Mouse (Mus musculus) gastrocnemius, postnatal 14 days (tissue): ENCODE results near the gene Dnttip1. TPM values are rescaled to one million over a fixed set of nuclear protein-coding genes. Genes with fewer than 3 reads are reported as not detected.
A peak's percentile ranks its signal among the peaks of the same experiment; 100 is the strongest.

ENCODE experiments used
- DNase-seq: peaks from one replicate; pipeline ENCODE4 v3.0.0; 2021; ENCODE audit warnings: mixed read lengths
- intact Hi-C: fragments of 180-260 bp; cut with DNase I; formaldehyde crosslinking; loops from one replicate; pipeline ENCODE4 v1.15.1; 2025; ENCODE audit warnings: low total_unique reads
- total RNA-seq, 2 experiments: library from RNA; stranded (reverse); gene quantifications; 2 replicates each; pipeline ENCODE4 v1.2.3; 2021

The Dnttip1 gene
- total RNA-seq, 2 experiments from 2014 or later: 23.4 to 26.6 TPM

GRCm38 (mm10) chr2:164777246-164778014, 31.6 kb downstream of the Dnttip1 start:
- DNase-seq: no peak
- intact Hi-C loops: no loop called here

- DNase-seq: no peak
- intact Hi-C loops: no loop called here
Observed at GRCm38 (mm10) chr2:164778015-164778287, 32.2 kb downstream of the Dnttip1 start.

- intact Hi-C loops: no loop called here
- DNase-seq: peak; percentile 70
Observed at GRCm38 (mm10) chr2:164778809-164779208, 33.0 kb downstream of the Dnttip1 start.

- peak; percentile 68 for DNase-seq
- intact Hi-C loops: no loop called here
Observed at GRCm38 (mm10) chr2:164779481-164780086, 33.8 kb downstream of the Dnttip1 start, which contains the start of gene Tnnc2. TSS of gene Tnnc2 (minus strand) at chr2:164779967.

- peak; percentile 69 for DNase-seq
Observed at GRCm38 (mm10) chr2:164781876-164782275, 36.1 kb downstream of the Dnttip1 start.

GRCm38 (mm10) chr2:164783926-164784581, 38.3 kb downstream of the Dnttip1 start:
- no peak for DNase-seq
- intact Hi-C loops: no loop called here

More at GRCm38 (mm10) chr2:164781876-164782275, 36.1 kb downstream of the Dnttip1 start:
- intact Hi-C loops: no loop called here

GRCm38 (mm10) chr2:164784869-164785420, 39.2 kb downstream of the Dnttip1 start:
- intact Hi-C loops: no loop called here
- no peak for DNase-seq

GRCm38 (mm10) chr2:164785481-164786387, 40.0 kb downstream of the Dnttip1 start, which contains the start of gene Snx21:
TSS of gene Snx21 (plus strand) at chr2:164785823.
- peak; percentile 92 for DNase-seq
- intact Hi-C loops: no loop called here

- intact Hi-C loops: no loop called here
- no peak for DNase-seq
Observed at GRCm38 (mm10) chr2:164786388-164786885, 40.7 kb downstream of the Dnttip1 start.

- DNase-seq: no peak
- intact Hi-C loops: no loop called here
Observed at GRCm38 (mm10) chr2:164787032-164787431, 41.2 kb downstream of the Dnttip1 start.

GRCm38 (mm10) chr2:164787779-164788178, 42.0 kb downstream of the Dnttip1 start:
- intact Hi-C loops: no loop called here

GRCm38 (mm10) chr2:164788411-164788810, 42.6 kb downstream of the Dnttip1 start:
- intact Hi-C loops: no loop called here
- no peak for DNase-seq

More at GRCm38 (mm10) chr2:164787779-164788178, 42.0 kb downstream of the Dnttip1 start:
- DNase-seq: no peak

GRCm38 (mm10) chr2:164790451-164790850, 44.7 kb downstream of the Dnttip1 start:
- DNase-seq: no peak
- intact Hi-C loops: no loop called here

GRCm38 (mm10) chr2:164791841-164792261, 46.1 kb downstream of the Dnttip1 start:
- intact Hi-C loops: no loop called here
- no peak for DNase-seq

- intact Hi-C loops: no loop called here
Observed at GRCm38 (mm10) chr2:164792400-164793190, 46.8 kb downstream of the Dnttip1 start.

GRCm38 (mm10) chr2:164793236-164793635, 47.5 kb downstream of the Dnttip1 start:
- intact Hi-C loops: no loop called here
- peak; percentile 52 for DNase-seq

More at GRCm38 (mm10) chr2:164792400-164793190, 46.8 kb downstream of the Dnttip1 start:
- DNase-seq: no peak

GRCm38 (mm10) chr2:164793772-164794171, 48.0 kb downstream of the Dnttip1 start:
- intact Hi-C loops: no loop called here
- DNase-seq: no peak

GRCm38 (mm10) chr2:164794293-164794692, 48.5 kb downstream of the Dnttip1 start:
- DNase-seq: peak; percentile 88
- intact Hi-C loops: no loop called here
